Mouse (Mus musculus): ENCODE data around the gene Tox3.

- no peak for TF ChIP-seq CEBPB (IDR thresholded peaks at IDR 0.05; ENCODE audit: insufficient read depth, poor library complexity, severe bottlenecking)
- TF ChIP-seq MAX (IDR thresholded peaks at IDR 0.05; ENCODE audit: low read depth) = no peak
- no peak for TF ChIP-seq MYOG (IDR thresholded peaks at IDR 0.05; ENCODE audit: control insufficient read depth in 1 of 3, insufficient read depth in 1 of 3, insufficient read length in 2 of 3, low read depth in 2 of 3)
- TF ChIP-seq SRF (IDR thresholded peaks at IDR 0.05; ENCODE audit: control insufficient read depth, insufficient read length, low read depth) = no peak
- no peak for TF ChIP-seq POLR2A (IDR thresholded peaks at IDR 0.05; ENCODE audit: insufficient read length, low read depth)
- no peak for TF ChIP-seq E2F4 (IDR thresholded peaks at IDR 0.05; ENCODE audit: insufficient read depth)
- no peak for TF ChIP-seq POLR2AphosphoS2 (IDR thresholded peaks at IDR 0.05; ENCODE audit: insufficient read length, low read depth)
- TF ChIP-seq REST (IDR thresholded peaks at IDR 0.05; ENCODE audit: insufficient read depth, insufficient read length) = no peak
These were observed 80.4 kb downstream of the Tox3 start for GRCm38 (mm10) chr8:90267698-90268256.
